Mouse (Mus musculus) naive thymus-derived CD4-positive, alpha-beta T cell, adult 2 months (primary cell): ENCODE data around the gene Gm11042.

Experiments used
- DNase-seq: peaks from one replicate; pipeline ENCODE4 v3.0.0-alpha.2; 2011; ENCODE audit warnings: low read depth

The Gm11042 gene

DNA sequence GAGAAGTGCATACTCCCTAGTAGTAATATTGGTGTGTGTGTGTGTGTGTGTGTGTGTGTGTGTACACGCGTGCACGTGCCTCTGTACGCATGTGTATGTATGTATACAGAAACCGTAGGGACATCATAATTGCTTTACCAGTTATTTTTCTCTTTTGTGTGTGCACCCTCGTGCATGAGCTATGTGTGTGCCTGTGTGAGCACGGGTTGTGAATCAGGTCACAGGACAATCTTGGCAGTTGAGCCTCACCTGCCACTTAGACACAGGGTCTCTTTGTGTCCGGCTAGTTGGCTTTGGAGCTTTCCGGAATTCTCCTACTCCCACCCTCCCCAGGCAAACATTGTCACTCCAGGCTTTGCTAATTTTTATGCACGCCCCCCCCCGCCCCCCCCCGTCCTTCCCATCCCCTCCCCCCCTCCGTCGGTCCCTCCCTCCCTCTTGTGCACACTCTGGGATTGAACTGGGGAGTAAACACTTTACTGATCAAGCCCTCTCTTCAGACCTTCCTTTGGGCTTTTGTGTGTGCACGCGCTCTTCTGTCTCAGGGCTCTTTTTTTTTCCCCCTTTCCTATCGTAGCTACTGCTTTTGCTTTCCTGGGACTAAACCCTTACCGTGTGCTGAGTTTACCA is at the start of gene Gm11042:
TSS of gene Gm11042 (minus strand) at position 51 of the 630 bp plus-strand sequence.
- no peak for DNase-seq

DNA sequence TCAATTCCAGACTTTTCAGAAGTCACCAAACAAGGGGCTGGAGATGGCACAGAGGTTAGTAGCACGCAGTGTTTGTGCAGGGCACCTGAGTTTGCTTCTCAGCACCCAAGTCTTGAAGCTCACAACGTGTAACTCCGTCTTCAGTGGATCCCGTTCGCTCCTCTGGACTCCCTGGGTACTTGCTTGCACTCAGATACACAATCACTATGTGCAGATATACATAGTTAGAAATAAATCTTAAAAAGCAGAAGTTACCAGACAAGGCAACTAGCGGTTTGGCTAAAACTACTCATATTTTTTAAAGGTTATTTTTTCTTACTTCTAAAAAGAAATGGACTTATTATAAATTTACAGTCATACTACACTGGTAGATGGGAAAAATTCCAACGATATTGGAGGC is 48.3 kb upstream of the Gm11042 start:
- no peak for DNase-seq

GRCm38 (mm10) chr12:74363076-74363475 is 46.9 kb upstream of the Gm11042 start:
- no peak for DNase-seq

DNA sequence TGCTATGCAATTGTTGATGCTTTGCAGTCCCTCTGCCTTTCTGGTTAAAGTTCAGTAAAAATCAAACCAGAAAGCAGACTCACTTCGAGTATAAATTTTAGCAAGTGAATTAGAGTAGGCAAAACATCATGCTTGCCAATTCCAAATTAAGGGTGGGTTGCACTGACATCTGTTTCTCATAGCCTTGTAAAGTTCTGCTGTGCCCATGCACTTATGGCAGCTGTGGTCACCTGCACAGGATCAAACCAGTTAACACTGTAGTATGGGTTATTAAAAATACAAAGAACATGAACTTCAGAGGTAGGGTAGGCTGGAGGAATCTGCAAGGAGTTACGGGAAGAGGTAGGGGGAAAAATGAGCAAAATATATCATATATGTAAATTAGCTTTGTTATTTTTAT is 46.3 kb upstream of the Gm11042 start:
- no peak for DNase-seq

GRCm38 (mm10) chr12:74359791-74360190 is 43.6 kb upstream of the Gm11042 start:
- DNase-seq = no peak

- no peak for DNase-seq
These were observed 41.6 kb upstream of the Gm11042 start for GRCm38 (mm10) chr12:74357806-74358205.

GRCm38 (mm10) chr12:74342720-74343119 is 26.5 kb upstream of the Gm11042 start:
- DNase-seq = no peak

DNA sequence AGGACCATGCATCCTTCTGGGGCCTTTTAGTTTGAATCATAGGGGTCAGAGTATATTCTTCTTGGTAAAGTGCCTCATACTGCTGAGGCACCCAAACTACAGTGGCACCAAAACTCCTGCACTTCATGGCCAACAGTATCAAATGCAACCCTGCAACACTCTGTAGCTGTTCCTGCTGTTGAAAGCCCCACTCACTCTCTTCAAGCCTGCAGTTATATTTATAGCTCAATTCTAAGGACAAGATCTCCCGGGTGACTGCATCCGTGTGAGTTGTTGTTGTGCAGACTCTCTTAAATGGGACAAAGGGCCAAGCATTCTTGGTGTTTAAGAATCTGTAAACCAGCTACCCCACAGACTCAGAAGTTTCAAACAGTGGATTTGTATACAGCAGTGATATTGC is 23.9 kb upstream of the Gm11042 start:
- DNase-seq = no peak

DNA sequence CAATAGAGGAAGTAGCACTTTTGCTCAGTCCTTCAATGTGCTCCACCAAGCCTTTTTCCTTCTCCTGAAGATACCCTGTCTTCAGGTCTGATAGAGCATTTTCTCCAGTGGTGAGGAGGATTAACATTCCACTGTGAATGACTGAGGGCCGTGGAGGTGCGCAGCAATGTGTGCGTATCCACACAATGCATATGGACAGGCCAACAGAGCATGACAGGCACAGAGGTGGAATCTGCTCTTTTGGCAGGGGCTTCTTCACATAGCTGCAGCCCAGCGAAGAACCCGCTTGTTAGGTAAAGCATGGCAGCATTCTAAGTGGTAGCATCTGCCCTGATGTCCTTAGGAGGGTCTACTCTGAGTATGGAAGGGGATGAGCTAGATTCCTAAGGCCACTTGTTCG is 17.5 kb upstream of the Gm11042 start:
- no peak for DNase-seq

DNA sequence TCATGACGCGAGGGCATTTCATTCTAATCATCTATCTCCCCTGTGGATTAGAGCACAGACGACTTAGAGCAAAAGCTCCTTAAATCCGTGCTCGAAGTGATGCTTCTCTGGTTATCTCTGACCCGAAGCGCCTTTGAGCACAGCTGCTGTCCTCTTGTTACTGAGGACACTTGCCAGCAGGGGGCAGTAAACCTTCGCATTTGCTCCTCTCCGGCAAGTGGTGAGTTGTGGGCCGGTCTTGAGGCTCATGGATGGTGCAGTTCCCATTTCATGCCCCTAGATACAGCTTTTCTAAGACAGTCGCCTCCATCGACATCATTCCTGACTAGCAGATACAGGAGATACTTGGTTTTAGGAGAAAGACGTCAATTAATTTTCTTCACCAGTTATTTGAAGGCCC is 16.8 kb upstream of the Gm11042 start:
- DNase-seq = peak; percentile 59

GRCm38 (mm10) chr12:74329759-74330158 is 13.6 kb upstream of the Gm11042 start:
- no peak for DNase-seq

GRCm38 (mm10) chr12:74326644-74327043 is 10.4 kb upstream of the Gm11042 start:
- no peak for DNase-seq

- no peak for DNase-seq
These were observed 5.8 kb upstream of the Gm11042 start for GRCm38 (mm10) chr12:74321981-74322380.

- peak; percentile 68 for DNase-seq
These were observed 4.1 kb upstream of the Gm11042 start for GRCm38 (mm10) chr12:74320318-74320717.

DNA sequence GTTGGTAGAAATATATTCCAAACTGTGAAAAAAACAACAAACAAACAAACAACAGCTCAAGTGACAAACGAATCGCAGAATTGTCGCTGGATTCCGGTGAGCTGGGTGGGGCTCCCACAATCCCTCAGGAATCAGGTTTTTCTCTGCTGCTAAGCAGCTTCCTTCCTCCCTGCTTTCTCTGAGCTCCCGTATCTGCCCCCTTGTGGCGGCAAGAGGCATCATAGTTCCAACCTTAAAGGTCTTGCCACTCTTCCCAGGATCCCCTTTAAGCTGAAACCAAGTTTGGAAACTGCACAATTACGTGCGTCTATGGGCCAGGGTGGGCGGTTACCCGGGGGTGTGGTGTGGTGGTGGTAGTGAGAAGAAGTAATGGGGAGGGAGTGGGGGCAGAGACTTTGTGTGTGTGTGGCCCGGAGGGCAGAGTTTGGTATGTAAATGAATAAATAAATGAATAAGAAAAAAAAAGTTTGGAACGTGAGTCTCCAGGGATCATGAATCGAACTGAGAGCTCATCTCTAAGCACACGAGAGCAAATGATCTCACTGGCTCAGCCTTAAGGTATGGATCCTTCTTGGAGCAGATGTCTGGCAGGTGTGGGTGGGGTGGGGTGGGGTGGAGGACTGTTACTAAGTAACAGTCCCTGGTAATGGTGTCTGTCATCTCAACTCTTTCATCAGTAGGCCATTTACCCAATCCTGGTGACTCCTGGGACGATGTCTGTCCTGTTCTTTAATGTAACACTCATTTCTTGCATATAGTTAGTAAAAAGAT is 980 bp upstream of the Gm11042 start:
- DNase-seq = peak; percentile 46

GRCm38 (mm10) chr12:74315221-74315620 is 973 bp downstream of the Gm11042 start:
- no peak for DNase-seq

- no peak for DNase-seq
These were observed 3.6 kb downstream of the Gm11042 start for GRCm38 (mm10) chr12:74312611-74313010.

- no peak for DNase-seq
These were observed 12.5 kb downstream of the Gm11042 start for GRCm38 (mm10) chr12:74303418-74304294.

GRCm38 (mm10) chr12:74301559-74301958 is 14.6 kb downstream of the Gm11042 start:
- no peak for DNase-seq

DNA sequence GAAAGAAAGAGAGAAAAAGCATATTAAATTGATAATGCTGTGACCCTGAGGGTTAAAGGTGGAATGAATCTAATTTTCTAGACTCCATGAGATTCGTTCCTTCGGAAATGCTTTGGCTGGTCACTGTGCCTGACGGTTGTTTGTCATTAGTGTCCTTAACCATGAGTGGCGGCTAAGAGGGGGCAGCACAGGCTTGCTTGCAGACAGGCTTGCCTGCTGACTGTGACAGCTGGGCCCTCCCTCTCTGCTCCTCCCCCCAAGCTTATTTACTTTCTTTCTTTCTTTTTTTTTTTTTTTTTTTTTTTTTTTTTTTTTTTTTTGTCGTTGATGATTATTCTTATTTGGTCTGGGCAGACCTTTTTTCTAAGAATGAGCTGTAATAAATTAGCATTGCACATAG is 19.8 kb downstream of the Gm11042 start:
- no peak for DNase-seq

DNA sequence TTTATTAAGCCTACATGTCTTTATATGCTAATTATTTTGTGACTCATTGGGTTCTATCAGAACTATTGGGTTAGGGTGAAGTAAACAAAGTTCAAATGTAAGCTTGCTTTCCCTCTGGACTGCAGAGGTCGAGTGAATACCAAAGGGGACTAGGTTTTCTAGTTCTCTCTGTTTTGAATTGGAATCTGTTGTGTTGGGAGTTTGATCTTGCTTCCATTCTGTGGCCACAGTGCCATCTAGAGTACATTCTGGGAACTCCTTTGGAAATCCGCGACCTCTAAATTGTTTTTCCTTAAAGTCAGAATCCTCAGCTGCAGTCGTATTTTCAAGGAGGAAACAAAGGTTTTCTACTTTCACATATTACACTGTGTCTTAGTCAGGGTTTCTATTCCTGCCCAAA is 22.6 kb downstream of the Gm11042 start:
- no peak for DNase-seq

DNA sequence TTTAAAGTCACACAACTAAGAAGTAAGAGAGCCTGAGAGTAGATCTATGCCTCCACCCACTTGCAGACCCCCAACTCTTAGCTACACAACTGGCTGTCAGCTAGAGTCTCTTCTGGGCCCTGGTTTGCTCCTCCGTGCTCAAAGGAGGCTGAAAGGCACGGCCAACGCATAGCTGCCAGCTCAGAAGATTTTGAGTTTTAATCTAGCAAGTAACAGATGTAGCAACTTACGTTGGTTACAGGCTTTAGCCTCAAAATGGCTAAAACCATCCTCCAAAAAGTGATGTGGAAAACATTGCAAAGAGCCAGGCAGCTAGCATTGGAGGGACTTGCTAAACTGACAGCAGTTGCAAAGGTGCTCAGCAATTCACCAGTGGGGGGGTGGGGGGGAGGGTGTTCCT is 25.2 kb downstream of the Gm11042 start:
- no peak for DNase-seq

DNA sequence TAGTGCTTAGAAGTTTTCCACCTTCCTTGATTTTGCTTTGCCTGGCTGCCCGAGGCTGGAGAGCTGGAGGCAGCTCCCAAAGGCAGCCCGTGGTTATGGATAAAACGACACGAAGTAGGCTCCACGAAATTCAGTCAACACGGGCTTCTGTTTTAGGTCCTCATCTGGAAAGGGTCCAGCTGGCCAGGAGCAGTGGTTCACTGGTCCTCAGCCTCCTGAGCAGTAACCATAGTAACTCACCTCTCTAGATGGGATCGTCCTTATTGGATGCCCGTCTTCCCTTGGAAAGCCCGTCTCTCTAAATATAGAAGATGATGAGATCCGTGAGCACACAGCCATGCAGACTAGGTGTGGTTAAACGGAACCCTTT is 31.5 kb downstream of the Gm11042 start:
- DNase-seq = no peak
